Mouse (Mus musculus): ENCODE data around the gene Wfdc13. TPM values are rescaled to one million over a fixed set of nuclear protein-coding genes. Genes with fewer than 3 reads are reported as not detected.

Wfdc13 gene
- polyA plus RNA-seq, 1 experiment from 2014 or later = 0.21 TPM

- 87% methylated on average over 2 of the region's 2 CpGs for WGBS
- H3K36me3 ChIP-seq (ENCODE audit: control insufficient read depth, insufficient read depth, low read length) = no peaks in the 10 kb centered on the region
- no peaks in the 10 kb centered on the region for H3K9me3 ChIP-seq (ENCODE audit: control insufficient read depth, low read length)
- H3K9ac ChIP-seq (ENCODE audit: low read depth, low read length) = no peak overlapping the region
- H3K4me1 ChIP-seq (ENCODE audit: control insufficient read depth, insufficient read depth, low read length) = no peaks in the 10 kb centered on the region
- H3K27me3 ChIP-seq (replicated peaks; ENCODE audit: control insufficient read depth, insufficient read depth, low read length) = no peaks in the 10 kb centered on the region
- no peak for DNase-seq (ENCODE audit: low spot score)
- H3K27ac ChIP-seq (replicated peaks; ENCODE audit: low read depth, low read length) = no peak overlapping the region
- no peak overlapping the region for H3K4me3 ChIP-seq (ENCODE audit: low read depth, low read length)
- no peak for ATAC-seq (ENCODE audit: low read depth)
- H3K4me2 ChIP-seq (ENCODE audit: low read depth, low read length) = no peak overlapping the region
These were observed 48.4 kb downstream of the Wfdc13 start for GRCm38 (mm10) chr2:164733259-164733658.

GRCm38 (mm10) chr2:164734839-164735238 is 49.9 kb downstream of the Wfdc13 start:
- DNase-seq (ENCODE audit: low spot score) (no peak), ATAC-seq (ENCODE audit: low read depth) (no peak)
- no peaks in the 10 kb centered on the region for H3K27me3 ChIP-seq (replicated peaks; ENCODE audit: control insufficient read depth, insufficient read depth, low read length)
- 84% methylated on average over 5 of the region's 5 CpGs for WGBS
- no peak overlapping the region for H3K9ac ChIP-seq (ENCODE audit: low read depth, low read length)
- no peak overlapping the region for H3K4me3 ChIP-seq (ENCODE audit: low read depth, low read length)
- H3K9me3 ChIP-seq (ENCODE audit: control insufficient read depth, low read length) = no peaks in the 10 kb centered on the region
- H3K27ac ChIP-seq (replicated peaks; ENCODE audit: low read depth, low read length) = no peak overlapping the region
- H3K4me2 ChIP-seq (ENCODE audit: low read depth, low read length) = no peak overlapping the region
- no peaks in the 10 kb centered on the region for H3K4me1 ChIP-seq (ENCODE audit: control insufficient read depth, insufficient read depth, low read length)
- no peaks in the 10 kb centered on the region for H3K36me3 ChIP-seq (ENCODE audit: control insufficient read depth, insufficient read depth, low read length)

- no peaks in the 10 kb centered on the region for H3K9me3 ChIP-seq (ENCODE audit: control insufficient read depth, low read length)
- H3K4me1 ChIP-seq (ENCODE audit: control insufficient read depth, insufficient read depth, low read length) = no peaks in the 10 kb centered on the region
- DNase-seq (ENCODE audit: low spot score) = no peak
- H3K4me2 ChIP-seq (ENCODE audit: low read depth, low read length) = no peak overlapping the region
- 84% methylated on average over 5 of the region's 5 CpGs for WGBS
- H3K9ac ChIP-seq (ENCODE audit: low read depth, low read length) = no peak overlapping the region
- no peaks in the 10 kb centered on the region for H3K36me3 ChIP-seq (ENCODE audit: control insufficient read depth, insufficient read depth, low read length)
- no peak overlapping the region for H3K4me3 ChIP-seq (ENCODE audit: low read depth, low read length)
- no peak overlapping the region for H3K27ac ChIP-seq (replicated peaks; ENCODE audit: low read depth, low read length)
- H3K27me3 ChIP-seq (replicated peaks; ENCODE audit: control insufficient read depth, insufficient read depth, low read length) = no peaks in the 10 kb centered on the region
- ATAC-seq (ENCODE audit: low read depth) = no peak
These were observed 50.5 kb downstream of the Wfdc13 start for GRCm38 (mm10) chr2:164735446-164735845.

Other genes starting within 250 kb of the Wfdc13 start
- 57.1 and 58.4 TPM in 2 replicates for gene Sdc4, start 241.2 kb upstream of the Wfdc13 start, polyA plus RNA-seq (2014; fragmentation: Nextera tagmentation; extraction: Ambion mirVana)
- gene Sys1, start 228.1 kb upstream of the Wfdc13 start, polyA plus RNA-seq (2014; fragmentation: Nextera tagmentation; extraction: Ambion mirVana) = 63.3 and 68.3 TPM in 2 replicates
- gene Gm20458, start 224.1 kb upstream of the Wfdc13 start, polyA plus RNA-seq (2014; fragmentation: Nextera tagmentation; extraction: Ambion mirVana) = 12.5 and 14.7 TPM in 2 replicates
- not detected in 2 replicates for gene Trp53tg5, start 211.4 kb upstream of the Wfdc13 start, polyA plus RNA-seq (2014; fragmentation: Nextera tagmentation; extraction: Ambion mirVana)
- gene Dbndd2, start 199.0 kb upstream of the Wfdc13 start, polyA plus RNA-seq (2014; fragmentation: Nextera tagmentation; extraction: Ambion mirVana) = 4.1 and 10.5 TPM in 2 replicates
- gene Pigt, start 187.6 kb upstream of the Wfdc13 start, polyA plus RNA-seq (2014; fragmentation: Nextera tagmentation; extraction: Ambion mirVana) = 72.9 and 76.9 TPM in 2 replicates
- gene Wfdc2, start 122.7 kb upstream of the Wfdc13 start, polyA plus RNA-seq (2014; fragmentation: Nextera tagmentation; extraction: Ambion mirVana) = 53.7 and 62.4 TPM in 2 replicates
- not detected in 2 replicates for gene Spint3, start 111.6 kb upstream of the Wfdc13 start, polyA plus RNA-seq (2014; fragmentation: Nextera tagmentation; extraction: Ambion mirVana)
- gene Wfdc6a, start 99.7 kb upstream of the Wfdc13 start, polyA plus RNA-seq (2014; fragmentation: Nextera tagmentation; extraction: Ambion mirVana) = 0.51 TPM in 1 of 2 replicates, not detected in the other
- gene Eppin, start 91.5 kb upstream of the Wfdc13 start, polyA plus RNA-seq (2014; fragmentation: Nextera tagmentation; extraction: Ambion mirVana) = not detected in 2 replicates
- gene Wfdc6b, start 71.6 kb upstream of the Wfdc13 start, polyA plus RNA-seq (2014; fragmentation: Nextera tagmentation; extraction: Ambion mirVana) = not detected in 2 replicates
- 0.11 TPM in 1 of 2 replicates, not detected in the other for gene Wfdc8, start 71.5 kb upstream of the Wfdc13 start, polyA plus RNA-seq (2014; fragmentation: Nextera tagmentation; extraction: Ambion mirVana)
- gene Wfdc16, start 46.3 kb upstream of the Wfdc13 start, polyA plus RNA-seq (2014; fragmentation: Nextera tagmentation; extraction: Ambion mirVana) = not detected in 2 replicates
- 0.69 and 1.1 TPM in 2 replicates for gene Wfdc10, start 29.1 kb upstream of the Wfdc13 start, polyA plus RNA-seq (2014; fragmentation: Nextera tagmentation; extraction: Ambion mirVana)
- gene Wfdc9, start 28.5 kb upstream of the Wfdc13 start, polyA plus RNA-seq (2014; fragmentation: Nextera tagmentation; extraction: Ambion mirVana) = not detected in 2 replicates
- gene Wfdc11, start 11.0 kb upstream of the Wfdc13 start, polyA plus RNA-seq (2014; fragmentation: Nextera tagmentation; extraction: Ambion mirVana) = not detected in 2 replicates
- not detected in 2 replicates for gene Spint4, start 13.4 kb downstream of the Wfdc13 start, polyA plus RNA-seq (2014; fragmentation: Nextera tagmentation; extraction: Ambion mirVana)
- not detected in 2 replicates for gene Spint5, start 30.2 kb downstream of the Wfdc13 start, polyA plus RNA-seq (2014; fragmentation: Nextera tagmentation; extraction: Ambion mirVana)
- gene Wfdc3, start 60.8 kb downstream of the Wfdc13 start, polyA plus RNA-seq (2014; fragmentation: Nextera tagmentation; extraction: Ambion mirVana) = 0.53 and 1.1 TPM in 2 replicates
- 60.9 and 63.0 TPM in 2 replicates for gene Dnttip1, start 60.9 kb downstream of the Wfdc13 start, polyA plus RNA-seq (2014; fragmentation: Nextera tagmentation; extraction: Ambion mirVana)
- 229 and 276 TPM in 2 replicates for gene Ube2c, start 84.8 kb downstream of the Wfdc13 start, polyA plus RNA-seq (2014; fragmentation: Nextera tagmentation; extraction: Ambion mirVana)
- 799 and 1,279 TPM in 2 replicates for gene Tnnc2, start 94.9 kb downstream of the Wfdc13 start, polyA plus RNA-seq (2014; fragmentation: Nextera tagmentation; extraction: Ambion mirVana)
- gene Snx21, start 100.7 kb downstream of the Wfdc13 start, polyA plus RNA-seq (2014; fragmentation: Nextera tagmentation; extraction: Ambion mirVana) = 27.9 and 28.3 TPM in 2 replicates
- 12.6 and 13.8 TPM in 2 replicates for gene Acot8, start 119.8 kb downstream of the Wfdc13 start, polyA plus RNA-seq (2014; fragmentation: Nextera tagmentation; extraction: Ambion mirVana)
- gene Zswim3, start 120.0 kb downstream of the Wfdc13 start, polyA plus RNA-seq (2014; fragmentation: Nextera tagmentation; extraction: Ambion mirVana) = 6.0 and 6.4 TPM in 2 replicates
- 15.1 and 15.7 TPM in 2 replicates for gene Zswim1, start 137.6 kb downstream of the Wfdc13 start, polyA plus RNA-seq (2014; fragmentation: Nextera tagmentation; extraction: Ambion mirVana)
- not detected in 2 replicates for gene Spata25, start 143.4 kb downstream of the Wfdc13 start, polyA plus RNA-seq (2014; fragmentation: Nextera tagmentation; extraction: Ambion mirVana)
- 140 and 154 TPM in 2 replicates for gene Ctsa, start 147.8 kb downstream of the Wfdc13 start, polyA plus RNA-seq (2014; fragmentation: Nextera tagmentation; extraction: Ambion mirVana)
- 8.3 and 9.1 TPM in 2 replicates for gene Neurl2, start 148.3 kb downstream of the Wfdc13 start, polyA plus RNA-seq (2014; fragmentation: Nextera tagmentation; extraction: Ambion mirVana)
- gene Pltp, start 172.6 kb downstream of the Wfdc13 start, polyA plus RNA-seq (2014; fragmentation: Nextera tagmentation; extraction: Ambion mirVana) = 50.1 and 55.1 TPM in 2 replicates
- 56.9 and 62.8 TPM in 2 replicates for gene Pcif1, start 194.2 kb downstream of the Wfdc13 start, polyA plus RNA-seq (2014; fragmentation: Nextera tagmentation; extraction: Ambion mirVana)
- gene Zfp335, start 226.7 kb downstream of the Wfdc13 start, polyA plus RNA-seq (2014; fragmentation: Nextera tagmentation; extraction: Ambion mirVana) = 11.9 and 13.9 TPM in 2 replicates

All from embryonic facial prominence, embryonic 14.5 days (tissue).